Mouse (Mus musculus) frontal cortex, adult 2 months (tissue): ENCODE measurements around the gene Olfr1432. TPM values are rescaled to one million over a fixed set of nuclear protein-coding genes. Genes with fewer than 3 reads are reported as not detected.
"Not testable (repeated sequence)": the region's sequence is repeated elsewhere in the genome, so short reads cannot be mapped to it uniquely, and the experiment has no call there.

Experiments used
- DNase-seq, 2 experiments: peaks; one replicate each; pipeline ENCODE4 v3.0.0; 2022; ENCODE audit warnings: low spot score in 1 of 2; ENCODE audit errors: extremely low spot score in 1 of 2
- polyA plus RNA-seq: library from polyadenylated mRNA; depleted of rRNA; stranded (reverse); fragments of >200 nt; gene quantifications from 2 replicates; pipeline ENCODE4 v1.2.3, GENCODE M21; 2012; rRNA removed

The Olfr1432 gene
- polyA plus RNA-seq = not detected in 2 replicates

DNA sequence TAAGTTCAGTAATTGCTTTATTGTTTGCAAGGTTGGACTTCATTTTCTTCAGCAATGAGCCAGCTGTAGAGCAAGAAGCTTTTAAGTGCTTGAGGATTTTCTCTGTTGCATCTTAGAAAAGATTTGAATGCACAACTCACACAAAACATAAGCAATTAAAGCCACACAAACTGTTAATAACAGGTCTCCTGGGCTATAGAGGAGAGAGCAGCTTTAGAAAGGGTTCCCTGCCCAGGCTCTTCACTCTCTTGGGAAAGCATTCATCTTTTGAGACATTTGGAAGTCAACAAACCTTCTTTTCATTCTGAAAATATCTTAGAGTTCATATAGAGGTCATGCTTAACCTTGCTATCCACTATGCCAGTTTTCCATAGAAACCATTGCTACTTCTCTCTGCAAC, at the start of gene Olfr1432:
Gene Olfr1432, minus strand, starts transcription at position 101 of the 400 bp plus-strand sequence.
- DNase-seq = not testable (repeated sequence)

DNA sequence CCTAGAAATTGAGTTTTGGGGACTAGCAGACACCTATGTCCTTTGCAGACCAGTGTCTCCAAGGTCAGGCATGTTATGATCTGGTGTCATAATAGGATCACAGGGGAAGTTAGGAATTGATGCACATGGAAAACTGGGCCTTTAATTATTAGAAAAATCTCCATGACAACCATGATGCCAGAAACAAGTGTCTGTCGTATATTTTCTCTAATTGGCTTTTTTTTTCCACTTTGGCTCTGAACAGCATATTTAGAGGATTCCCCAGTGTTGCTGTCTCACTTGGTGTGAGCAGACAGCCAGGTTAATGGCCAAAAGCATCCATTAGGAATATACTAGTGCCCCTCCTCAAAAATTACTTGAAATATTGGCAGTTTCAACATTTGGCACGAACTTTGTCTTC, 47.2 kb upstream of the Olfr1432 start, which contains the start of gene Olfr1434:
Gene Olfr1434, plus strand, starts transcription at position 301 of the 400 bp plus-strand sequence.
- no peak for DNase-seq

DNA sequence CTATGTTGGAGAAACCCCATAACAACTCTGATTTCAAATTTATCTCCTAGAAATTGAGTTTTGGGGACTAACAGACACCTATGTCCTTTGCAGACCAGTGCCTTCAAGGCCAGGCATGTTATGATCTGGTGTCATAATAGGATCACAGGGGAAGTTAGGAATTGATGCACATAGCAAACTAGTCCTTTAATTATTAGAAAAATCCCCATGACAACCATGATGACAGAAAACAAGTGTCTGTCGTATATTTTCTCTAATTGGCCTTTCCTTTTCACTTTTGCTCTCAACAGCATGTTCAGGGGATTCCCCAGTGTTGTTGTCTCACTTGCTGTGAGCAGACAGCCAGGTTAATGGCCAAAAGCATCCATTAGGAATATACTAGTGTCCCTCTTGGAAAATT, 28.3 kb upstream of the Olfr1432 start, which contains the start of gene Olfr235:
Gene Olfr235, plus strand, starts transcription at position 301 of the 400 bp plus-strand sequence.
- no peak for DNase-seq

DNA sequence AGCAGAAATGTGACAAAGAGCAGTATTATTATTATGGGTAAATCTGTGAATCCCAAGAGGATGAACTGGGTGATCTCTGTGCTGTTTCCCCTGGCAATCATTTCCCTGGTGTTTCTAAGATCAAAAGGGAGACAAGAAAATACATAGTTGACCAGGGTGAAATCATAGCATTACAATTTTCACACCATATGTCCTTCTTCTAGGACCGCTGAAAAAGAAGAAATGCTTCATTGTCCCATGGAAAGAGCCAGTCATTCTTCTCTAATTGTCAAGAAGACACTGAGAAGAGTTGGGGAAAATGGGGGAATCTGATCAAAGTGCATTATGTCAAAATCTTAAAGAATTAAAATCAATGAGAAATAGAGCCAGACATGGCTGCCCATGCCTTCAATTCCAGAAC, 9.2 kb upstream of the Olfr1432 start, which contains the start of gene Olfr262:
Gene Olfr262, minus strand, starts transcription at position 101 of the 400 bp plus-strand sequence.
- no peak for DNase-seq

DNA sequence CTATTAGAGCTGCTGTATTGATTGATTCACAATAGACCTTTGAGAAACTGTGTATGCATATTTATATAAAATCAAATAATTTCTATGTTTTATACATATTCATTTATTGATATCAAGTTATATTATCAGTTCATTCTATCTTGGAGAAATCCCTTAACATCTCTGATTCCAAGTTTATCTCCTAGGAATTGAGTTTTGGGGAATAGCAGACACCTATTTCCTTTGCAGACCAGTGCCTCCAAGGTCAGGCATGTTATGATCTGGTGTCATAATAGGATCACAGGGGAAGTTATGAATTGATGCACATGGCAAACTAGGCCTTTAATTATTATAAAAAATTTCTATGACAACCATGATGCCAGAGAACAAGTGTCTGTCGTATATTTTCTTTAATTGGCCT, 32.1 kb downstream of the Olfr1432 start, which contains the start of gene Olfr1431:
Gene Olfr1431, plus strand, starts transcription at position 301 of the 400 bp plus-strand sequence.
- no peak for DNase-seq

DNA sequence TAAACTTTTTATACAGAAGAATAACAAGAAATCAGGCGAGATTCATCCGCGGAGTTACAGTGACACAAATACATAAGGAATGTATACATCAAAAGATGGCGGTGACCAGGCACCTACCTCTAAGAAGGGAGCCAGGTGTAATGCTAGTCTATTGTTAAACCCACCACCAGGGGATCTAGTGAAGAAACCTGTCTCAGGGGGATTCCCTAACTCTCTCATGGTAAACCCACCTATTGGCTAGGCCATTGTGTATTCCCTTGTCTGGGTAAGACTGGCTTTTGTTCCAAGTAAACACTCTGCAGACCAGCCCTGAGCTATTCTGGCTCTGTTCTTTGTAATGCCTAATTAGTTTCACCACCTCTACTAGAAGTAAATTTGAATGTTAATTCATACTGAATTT, 33.3 kb downstream of the Olfr1432 start:
- not testable (repeated sequence) for DNase-seq

Other genes starting within 250 kb of the Olfr1432 start
- gene Olfr1423, start 191.3 kb downstream of the Olfr1432 start, polyA plus RNA-seq = not detected in 2 replicates
- gene Olfr1424, start 169.9 kb downstream of the Olfr1432 start, polyA plus RNA-seq = not detected in 2 replicates
- not detected in 2 replicates for gene Olfr1425, start 154.9 kb downstream of the Olfr1432 start, polyA plus RNA-seq
- 0.06 TPM in 1 of 2 replicates, not detected in the other for gene Olfr1426, start 140.6 kb downstream of the Olfr1432 start, polyA plus RNA-seq
- 0.13 TPM in 1 of 2 replicates, not detected in the other for gene Olfr1427, start 129.3 kb downstream of the Olfr1432 start, polyA plus RNA-seq
- gene Olfr1428, start 116.7 kb downstream of the Olfr1432 start, polyA plus RNA-seq = 0.38 TPM in 1 of 2 replicates, not detected in the other
- gene Olfr76, start 109.4 kb downstream of the Olfr1432 start, polyA plus RNA-seq = 0.06 TPM in 1 of 2 replicates, not detected in the other
- gene Olfr1555-ps1, start 62.5 kb downstream of the Olfr1432 start, polyA plus RNA-seq = 0.06 TPM in 1 of 2 replicates, not detected in the other
- gene Olfr1431, start 32.0 kb downstream of the Olfr1432 start, polyA plus RNA-seq = not detected in 2 replicates
- gene Olfr262, start 9.1 kb upstream of the Olfr1432 start, polyA plus RNA-seq = not detected in 2 replicates
- gene Olfr235, start 28.4 kb upstream of the Olfr1432 start, polyA plus RNA-seq = not detected in 2 replicates
- gene Olfr1434, start 47.3 kb upstream of the Olfr1432 start, polyA plus RNA-seq = not detected in 2 replicates
- not detected in 2 replicates for gene Olfr1436, start 66.5 kb upstream of the Olfr1432 start, polyA plus RNA-seq
- gene Olfr1437, start 92.5 kb upstream of the Olfr1432 start, polyA plus RNA-seq = not detected in 2 replicates
- gene Olfr1438-ps1, start 103.3 kb upstream of the Olfr1432 start, polyA plus RNA-seq = not detected in 2 replicates
- not detected in 2 replicates for gene Olfr1440, start 154.7 kb upstream of the Olfr1432 start, polyA plus RNA-seq
- not detected in 2 replicates for gene Olfr1441, start 184.8 kb upstream of the Olfr1432 start, polyA plus RNA-seq
- gene Pfpl, start 195.3 kb upstream of the Olfr1432 start, polyA plus RNA-seq = not detected in 2 replicates
- gene Mpeg1, start 228.2 kb upstream of the Olfr1432 start, polyA plus RNA-seq = 8.7 and 12.4 TPM in 2 replicates